Mouse (Mus musculus): ENCODE measurements around the gene Atad3a. TPM values are rescaled to one million over a fixed set of nuclear protein-coding genes. Genes with fewer than 3 reads are reported as not detected.

Gene Atad3a
- polyA plus RNA-seq, 1 experiment from 2014 or later: 102 TPM

DNA sequence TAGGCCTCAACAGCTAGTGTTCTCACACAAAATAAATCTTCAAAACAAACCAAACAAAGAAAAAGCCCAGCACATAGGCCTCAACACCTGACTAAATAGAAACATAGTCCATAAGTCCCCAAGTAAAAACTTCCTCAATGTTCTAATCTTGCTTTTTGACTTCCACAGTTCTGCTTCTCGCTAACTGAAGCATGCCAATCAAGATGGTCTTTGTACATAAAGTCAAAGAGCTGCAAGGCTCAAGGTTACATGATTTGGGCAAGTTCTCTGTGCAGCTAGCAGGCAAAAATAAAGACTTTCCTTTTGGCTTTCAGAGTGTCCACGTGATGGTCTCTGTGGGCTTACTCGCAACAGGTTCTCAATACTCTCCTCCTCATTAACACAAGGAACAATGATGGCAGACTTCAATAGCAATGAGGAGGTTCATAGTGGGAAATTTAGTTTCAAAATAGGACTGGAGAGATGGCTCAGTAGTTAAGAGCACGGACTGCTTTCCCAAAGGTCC, 57.4 kb downstream of the Atad3a start:
- Histone ChIP-seq H3K27ac (ENCODE audit: low read depth) (no peak overlapping the region), H3K27me3 (ENCODE audit: insufficient read depth, low read length) (no peaks in the 10 kb centered on the region), H3K9ac (no peak overlapping the region), H3K36me3 (ENCODE audit: insufficient read depth) (no peaks in the 10 kb centered on the region), H3K4me3 (ENCODE audit: low read depth, low read length) (no peak overlapping the region), H3K4me2 (no peak overlapping the region), H3K4me1 (ENCODE audit: insufficient read depth) (peaks cover 5% of the 10 kb centered on the region; the same call in 1 of the 2 replicates), H3K9me3 (ENCODE audit: low read depth, low read length) (no peaks in the 10 kb centered on the region)
- 93% methylated on average over 4 of the region's 4 CpGs for WGBS
- no peak for DNase-seq
- no peak for TF ChIP-seq CTCF (IDR thresholded peaks at IDR 0.05; ENCODE audit: low read depth)
- ATAC-seq (ENCODE audit: insufficient read depth): no peak

DNA sequence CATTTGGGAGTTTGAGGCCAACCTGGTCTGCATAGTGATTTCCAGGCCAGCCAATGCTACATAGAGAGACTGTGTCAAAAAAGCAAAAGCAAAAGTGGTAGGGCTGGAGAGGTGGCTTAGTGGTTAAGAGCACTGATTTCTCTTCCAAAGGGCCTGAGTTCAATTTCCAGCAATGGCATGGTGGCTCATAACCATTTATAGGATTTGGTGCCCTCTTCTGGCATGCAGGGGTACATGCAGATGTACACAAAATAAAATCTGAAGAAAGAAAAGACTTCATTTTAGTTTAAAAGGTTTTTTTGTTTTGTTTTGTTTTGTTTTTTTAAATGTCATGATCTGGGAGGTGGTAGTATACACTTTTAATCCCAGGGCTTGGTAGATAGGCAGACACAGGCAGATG, 60.5 kb downstream of the Atad3a start:
- Histone ChIP-seq H3K9ac (no peak overlapping the region), H3K4me1 (ENCODE audit: insufficient read depth) (no peaks in the 10 kb centered on the region)
- TF ChIP-seq CTCF (IDR thresholded peaks at IDR 0.05; ENCODE audit: low read depth): peak; percentile 72

DNA sequence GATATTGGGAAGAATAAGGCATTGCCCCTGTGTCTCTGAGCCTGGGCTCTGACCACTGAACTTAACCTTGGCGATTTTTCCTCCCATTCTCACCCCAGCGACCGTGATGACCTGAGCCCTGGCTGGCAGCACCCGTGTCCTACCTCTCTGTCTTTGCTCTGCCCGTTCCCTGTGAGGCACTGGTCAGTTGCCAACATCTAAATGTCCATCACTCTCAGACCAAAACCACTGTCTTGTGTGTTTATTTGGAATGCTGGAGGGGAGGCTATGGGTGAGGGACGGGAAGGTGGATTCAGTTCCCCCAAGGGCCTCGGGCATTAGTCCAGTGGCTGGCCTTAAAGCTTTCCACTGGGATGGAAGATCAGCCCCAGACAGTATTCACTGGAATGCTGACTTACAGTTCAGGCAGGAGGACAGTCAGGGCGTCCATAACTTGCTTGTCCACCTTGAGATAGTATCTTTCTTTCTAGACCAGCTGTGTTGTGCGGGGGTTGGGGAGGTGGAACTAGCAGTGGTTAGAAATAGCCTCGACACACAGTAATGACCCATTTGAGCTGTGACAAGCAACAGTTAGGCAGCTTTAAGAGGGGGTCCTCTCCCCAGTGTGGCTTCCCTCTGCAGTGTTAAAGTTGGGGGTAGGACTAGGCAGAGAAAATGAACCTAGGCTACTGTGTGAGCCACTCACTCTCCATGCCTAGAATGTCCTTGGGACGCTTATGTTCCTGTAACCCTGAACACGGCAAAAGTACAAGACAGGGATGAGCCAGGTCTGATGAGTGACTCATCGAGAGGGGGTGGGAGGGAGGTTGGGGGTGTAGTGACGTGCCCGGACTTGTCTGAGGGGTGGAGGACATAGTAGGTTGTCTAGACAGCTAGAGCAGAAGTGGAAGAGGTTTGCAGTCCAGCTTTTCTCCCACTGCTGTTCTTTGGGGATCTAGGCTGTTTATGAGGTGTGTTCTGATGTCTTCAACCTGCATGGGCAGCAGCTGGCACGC, 64.3 kb downstream of the Atad3a start:
- Histone ChIP-seq H3K36me3 (ENCODE audit: insufficient read depth) (no peaks in the 10 kb centered on the region), H3K4me1 (ENCODE audit: insufficient read depth) (no peaks in the 10 kb centered on the region), H3K9ac (no peak overlapping the region; the same call in 1 of the 2 replicates), H3K9me3 (ENCODE audit: low read depth, low read length) (no peaks in the 10 kb centered on the region), H3K4me2 (peak overlapping the region; percentile 96; the same call in 1 of the 2 replicates), H3K27ac (ENCODE audit: low read depth) (no peak overlapping the region), H3K4me3 (ENCODE audit: low read depth, low read length) (no peak overlapping the region), H3K27me3 (ENCODE audit: insufficient read depth, low read length) (peaks cover 9% of the 10 kb centered on the region; the same call in 1 of the 2 replicates)
- TF ChIP-seq CTCF (IDR thresholded peaks at IDR 0.05; ENCODE audit: low read depth): no peak
- no peak for DNase-seq
- WGBS: 59% methylated on average over 16 of the region's 16 CpGs
- ATAC-seq (ENCODE audit: insufficient read depth): no peak

More for the DNA sequence above, 60.5 kb downstream of the Atad3a start:
- H3K36me3 ChIP-seq (ENCODE audit: insufficient read depth): no peaks in the 10 kb centered on the region
- no peaks in the 10 kb centered on the region; the same call in 1 of the 2 replicates for H3K27me3 ChIP-seq (ENCODE audit: insufficient read depth, low read length)
- H3K9me3 ChIP-seq (ENCODE audit: low read depth, low read length): no peaks in the 10 kb centered on the region
- ATAC-seq (ENCODE audit: insufficient read depth): no peak
- peak; percentile 69 for DNase-seq
- H3K4me3 ChIP-seq (ENCODE audit: low read depth, low read length): no peak overlapping the region
- H3K4me2 ChIP-seq: no peak overlapping the region
- no peak overlapping the region for H3K27ac ChIP-seq (ENCODE audit: low read depth)

DNA sequence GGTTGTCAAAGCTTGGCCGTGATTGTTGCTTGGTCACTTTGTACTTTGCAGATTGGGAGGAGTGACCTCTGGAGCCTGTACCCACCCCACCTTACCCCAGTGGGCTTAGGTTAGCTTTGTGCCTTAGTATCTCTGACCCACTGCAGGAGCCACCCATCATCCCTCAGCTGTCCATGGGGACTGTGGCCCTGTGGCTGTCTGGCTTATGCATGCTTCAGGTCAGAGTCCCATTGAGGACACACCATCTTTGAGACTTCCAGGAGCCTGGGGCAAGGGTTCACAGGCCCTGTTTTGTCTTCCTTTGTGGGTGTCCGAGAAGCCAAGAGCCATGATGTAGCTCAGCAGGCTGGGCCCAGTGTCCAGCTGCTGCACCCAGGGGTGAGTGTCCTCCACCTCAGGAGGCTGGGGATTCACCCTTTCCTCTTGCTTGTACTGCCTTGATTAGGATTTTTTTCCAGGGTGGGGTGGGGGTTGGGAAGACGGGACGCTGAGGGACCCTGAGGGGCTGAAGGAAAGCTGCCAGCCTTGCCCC, 65.3 kb downstream of the Atad3a start:
- no peak for DNase-seq
- 86% methylated on average over 4 of the region's 4 CpGs for WGBS
- no peak for ATAC-seq (ENCODE audit: insufficient read depth)
- no peaks in the 10 kb centered on the region for H3K36me3 ChIP-seq (ENCODE audit: insufficient read depth)
- H3K4me2 ChIP-seq: peak overlapping the region; percentile 96
- H3K27ac ChIP-seq (ENCODE audit: low read depth): no peak overlapping the region
- peaks cover 9% of the 10 kb centered on the region; the same call in 1 of the 2 replicates for H3K27me3 ChIP-seq (ENCODE audit: insufficient read depth, low read length)
- TF ChIP-seq CTCF (IDR thresholded peaks at IDR 0.05; ENCODE audit: low read depth): no peak
- no peak overlapping the region; the same call in 1 of the 2 replicates for H3K4me3 ChIP-seq (ENCODE audit: low read depth, low read length)
- no peaks in the 10 kb centered on the region for H3K4me1 ChIP-seq (ENCODE audit: insufficient read depth)
- no peaks in the 10 kb centered on the region for H3K9me3 ChIP-seq (ENCODE audit: low read depth, low read length)
- H3K9ac ChIP-seq: peak overlapping the region; percentile 68

DNA sequence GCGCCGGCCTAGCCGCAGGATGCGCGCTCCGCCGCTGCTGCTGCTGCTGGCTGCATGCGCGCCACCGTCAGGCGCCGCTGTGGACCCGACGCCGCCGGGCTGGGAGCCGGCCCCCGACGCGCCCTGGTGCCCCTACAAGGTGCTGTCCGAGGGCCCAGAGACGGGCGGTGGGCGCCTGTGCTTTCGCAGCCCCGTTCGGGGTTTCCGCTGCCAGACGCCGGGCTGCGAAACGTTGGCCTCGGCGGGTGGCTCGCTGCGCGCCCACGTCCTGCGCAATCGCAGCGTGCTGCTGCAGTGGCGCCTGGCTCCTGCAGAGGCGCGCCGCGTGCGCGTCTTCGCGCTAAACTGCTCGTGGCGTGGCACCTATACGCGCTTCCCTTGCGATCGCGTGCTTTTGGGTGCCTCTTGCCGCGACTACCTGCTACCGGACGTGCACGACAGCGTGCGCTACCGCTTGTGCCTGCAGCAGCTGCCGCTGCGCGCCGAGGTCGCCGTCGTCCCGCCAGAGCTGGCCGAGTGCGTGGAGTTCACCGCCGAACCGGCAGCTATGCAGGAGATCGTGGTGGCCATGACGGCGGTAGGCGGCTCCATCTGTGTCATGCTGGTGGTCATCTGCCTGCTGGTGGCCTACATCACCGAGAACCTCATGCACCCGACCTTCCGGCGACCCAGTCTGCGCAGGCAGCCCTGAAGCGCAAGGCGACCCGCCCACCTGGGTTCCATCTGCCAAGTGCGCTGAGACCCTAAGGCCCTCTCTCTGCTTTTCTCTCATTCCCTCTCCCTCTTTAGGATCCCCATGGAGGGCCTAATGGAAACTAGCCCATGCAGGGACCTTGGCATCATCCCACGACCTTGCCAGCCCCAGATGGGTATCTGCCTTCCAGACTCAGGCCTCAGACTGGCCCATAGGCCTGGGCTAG, 66.2 kb downstream of the Atad3a start:
- under 1% methylated on average over 92 of the region's 92 CpGs for WGBS
- Histone ChIP-seq H3K36me3 (ENCODE audit: insufficient read depth) (no peaks in the 10 kb centered on the region), H3K9ac (peak overlapping the region; percentile 68), H3K4me1 (ENCODE audit: insufficient read depth) (no peaks in the 10 kb centered on the region), H3K27me3 (ENCODE audit: insufficient read depth, low read length) (peaks cover 9% of the 10 kb centered on the region; the same call in 1 of the 2 replicates), H3K27ac (ENCODE audit: low read depth) (peak overlapping the region; percentile 30; the same call in 1 of the 2 replicates), H3K9me3 (ENCODE audit: low read depth, low read length) (no peaks in the 10 kb centered on the region), H3K4me3 (ENCODE audit: low read depth, low read length) (peak overlapping the region; percentile 66), H3K4me2 (peak overlapping the region; percentile 96)
- ATAC-seq (ENCODE audit: insufficient read depth) (peak; percentile 74), DNase-seq (peak; percentile 75)
- no peak; the same call in 1 of the 2 replicates for TF ChIP-seq CTCF (IDR thresholded peaks at IDR 0.05; ENCODE audit: low read depth)

DNA sequence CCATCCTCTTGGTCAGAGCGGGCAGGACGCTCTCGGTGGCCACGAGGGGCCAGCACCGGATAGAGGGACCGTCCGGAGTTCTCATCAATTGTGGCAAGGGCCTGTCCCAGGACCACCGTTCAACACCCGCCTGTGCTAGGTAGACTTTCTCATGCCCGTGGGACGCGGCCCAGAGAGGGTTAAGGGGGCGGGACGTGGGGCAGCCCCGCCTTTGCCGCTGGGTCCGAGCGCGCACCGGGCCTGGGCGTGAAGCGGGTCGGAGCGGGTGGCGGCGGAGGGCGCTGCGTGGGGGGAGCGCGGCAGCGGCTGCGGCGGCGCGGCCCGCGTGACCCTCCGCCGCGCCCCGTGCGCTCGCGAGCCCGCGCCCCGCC, 66.8 kb downstream of the Atad3a start, which contains the start of gene Fndc10:
Gene Fndc10 (plus strand): TSS at position 232 of the 371 bp plus-strand sequence.
- no peaks in the 10 kb centered on the region for H3K4me1 ChIP-seq (ENCODE audit: insufficient read depth)
- H3K9me3 ChIP-seq (ENCODE audit: low read depth, low read length): no peaks in the 10 kb centered on the region
- TF ChIP-seq CTCF (IDR thresholded peaks at IDR 0.05; ENCODE audit: low read depth): peak; percentile 37; the same call in 1 of the 2 replicates
- peaks cover 9% of the 10 kb centered on the region; the same call in 1 of the 2 replicates for H3K27me3 ChIP-seq (ENCODE audit: insufficient read depth, low read length)
- no peaks in the 10 kb centered on the region for H3K36me3 ChIP-seq (ENCODE audit: insufficient read depth)
- H3K4me2 ChIP-seq: peak within 1 kb of the TSS; percentile 96
- H3K4me3 ChIP-seq (ENCODE audit: low read depth, low read length): peak within 1 kb of the TSS; percentile 66
- whole genome bisulfite sequencing: 0% methylated on average over 29 of the region's 47 CpGs
- DNase-seq: peak; percentile 73
- ATAC-seq (ENCODE audit: insufficient read depth): peak; percentile 88
- H3K9ac ChIP-seq: peak within 1 kb of the TSS; percentile 68
- H3K27ac ChIP-seq (ENCODE audit: low read depth): peak within 1 kb of the TSS; percentile 30; the same call in 1 of the 2 replicates

Measured in lung, embryonic 14.5 days (tissue).